Mouse (Mus musculus) heart, adult 9 months (tissue): ENCODE results near the gene Stat2.

Source experiments
- DNase-seq, 2 experiments: peaks; one replicate each; pipeline ENCODE4 v3.0.0; 2022; ENCODE audit warnings: low spot score in 2 of 2

The Stat2 gene

GRCm38 (mm10) chr10:128270287-128270841 is at the start of gene Stat2:
Stat2 (plus strand) TSS chr10:128270559.
- peak; percentile 99 for DNase-seq

DNA sequence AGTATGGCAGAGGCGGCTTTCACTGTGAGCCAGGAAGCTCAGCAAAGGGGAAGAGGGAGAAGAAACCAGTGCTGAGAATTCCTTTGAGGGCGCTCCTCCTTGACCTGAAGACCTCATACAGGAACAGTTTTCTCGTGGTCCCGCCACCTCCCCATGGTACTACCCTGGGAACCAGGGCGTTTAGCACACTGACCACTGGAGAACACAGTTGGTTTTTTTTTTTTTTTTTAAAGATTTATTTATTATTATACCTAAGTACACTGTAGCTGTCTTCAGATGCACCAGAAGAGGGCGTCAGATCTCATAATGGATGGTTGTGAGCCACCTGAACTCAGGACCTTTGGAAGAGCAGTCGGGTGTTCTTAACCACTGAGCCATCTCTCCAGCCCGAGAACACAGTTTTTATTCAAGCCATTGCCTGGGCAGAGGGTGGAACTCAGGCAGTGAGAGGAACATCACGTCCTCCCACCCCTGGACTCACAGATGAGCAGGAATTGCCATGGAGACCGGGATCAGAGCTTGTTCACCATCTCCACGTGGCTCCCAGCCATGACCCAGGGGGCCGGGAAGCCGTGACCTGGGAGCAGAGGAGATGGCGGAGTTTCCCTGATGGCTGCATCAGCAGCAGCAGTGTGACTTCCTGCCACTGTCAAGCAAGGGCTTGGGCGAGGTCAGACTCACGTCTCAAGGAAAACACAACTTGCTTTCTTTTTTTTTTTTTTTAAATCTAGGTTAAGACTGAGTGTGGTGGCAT is 48.6 kb upstream of the Stat2 start:
- no peak for DNase-seq

DNA sequence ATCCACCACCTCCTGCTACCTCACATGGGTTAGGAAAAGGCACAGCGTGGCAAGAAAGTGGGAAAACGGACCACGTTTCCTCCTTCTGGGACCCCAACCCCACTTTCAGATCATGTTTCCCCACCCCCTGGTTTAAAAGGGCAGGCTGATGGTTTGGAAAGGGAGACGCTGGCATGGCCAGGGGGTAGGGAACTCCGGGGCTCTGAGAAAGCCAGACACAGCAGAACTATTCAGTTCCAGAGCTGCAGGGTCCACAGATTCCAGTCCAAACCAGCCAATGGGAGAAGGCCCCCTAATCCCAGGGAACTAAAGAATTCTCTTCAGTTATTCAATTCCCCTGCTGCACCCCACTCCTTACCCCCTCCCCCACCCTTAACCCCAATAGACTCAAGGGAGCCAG is 45.3 kb upstream of the Stat2 start:
- DNase-seq, result no peak

- no peak for DNase-seq
Observed at GRCm38 (mm10) chr10:128225538-128225937, 44.8 kb upstream of the Stat2 start, which contains the start of gene Mip. Mip (plus strand) TSS chr10:128225838.

- no peak for DNase-seq
Observed at GRCm38 (mm10) chr10:128227592-128227991, 42.8 kb upstream of the Stat2 start.

GRCm38 (mm10) chr10:128228009-128228408 is 42.4 kb upstream of the Stat2 start:
- no peak for DNase-seq

- no peak for DNase-seq
Observed at GRCm38 (mm10) chr10:128230582-128230981, 39.8 kb upstream of the Stat2 start.

DNA sequence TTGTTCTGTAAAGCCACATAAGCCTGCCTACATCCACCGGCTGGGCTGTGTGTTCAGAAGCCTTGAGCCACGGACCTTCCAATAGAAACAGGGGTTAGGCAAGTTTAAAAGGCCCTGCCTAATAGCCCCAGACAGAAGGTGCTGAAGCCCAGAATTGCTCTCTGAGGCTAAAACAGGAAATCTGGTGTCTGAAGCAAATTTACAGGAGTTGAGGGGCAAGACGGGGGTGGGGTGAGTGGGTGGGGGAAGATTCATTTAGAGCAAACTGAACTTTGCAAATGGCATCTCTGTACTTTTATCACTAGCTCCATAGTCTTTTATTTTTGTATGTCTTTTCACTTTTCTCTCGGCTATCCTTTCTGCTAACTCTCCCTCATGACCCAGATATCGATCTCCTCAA is 39.2 kb upstream of the Stat2 start:
- no peak for DNase-seq

GRCm38 (mm10) chr10:128231697-128232419 is 38.5 kb upstream of the Stat2 start, which contains the start of gene Timeless:
Timeless (plus strand) TSS chr10:128232065.
- DNase-seq, result peak; percentile 86 to 89

DNA sequence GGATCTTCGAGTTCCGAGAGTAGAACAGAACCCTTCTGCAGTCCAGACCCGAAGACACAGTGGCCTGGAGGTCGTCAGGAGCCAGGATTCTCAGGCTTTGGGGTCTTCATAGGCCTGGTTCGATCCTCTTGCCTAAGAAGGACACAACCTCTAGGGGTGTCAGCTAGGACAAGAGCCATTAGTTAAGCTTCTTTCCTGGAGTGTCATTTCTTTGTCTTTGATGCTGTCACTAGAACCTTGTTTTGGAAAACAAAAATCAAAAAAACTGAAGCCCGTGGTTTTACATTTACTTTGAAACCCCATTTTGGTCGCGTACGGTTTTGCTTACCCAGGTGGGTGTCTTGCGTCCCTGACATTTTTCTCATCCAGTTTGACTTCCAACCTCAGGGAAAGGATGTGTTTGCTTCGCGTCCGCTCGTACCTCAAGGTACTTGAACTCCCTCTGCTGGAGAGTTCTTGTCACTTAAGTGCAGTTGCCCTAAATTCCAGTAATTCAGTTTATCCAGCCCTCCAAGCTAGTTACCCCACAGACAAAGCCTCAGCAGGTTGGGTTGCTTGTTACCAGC is 37.9 kb upstream of the Stat2 start:
- peak; percentile 57 to 70 for DNase-seq

GRCm38 (mm10) chr10:128236321-128236720 is 34.0 kb upstream of the Stat2 start:
- no peak for DNase-seq

DNA sequence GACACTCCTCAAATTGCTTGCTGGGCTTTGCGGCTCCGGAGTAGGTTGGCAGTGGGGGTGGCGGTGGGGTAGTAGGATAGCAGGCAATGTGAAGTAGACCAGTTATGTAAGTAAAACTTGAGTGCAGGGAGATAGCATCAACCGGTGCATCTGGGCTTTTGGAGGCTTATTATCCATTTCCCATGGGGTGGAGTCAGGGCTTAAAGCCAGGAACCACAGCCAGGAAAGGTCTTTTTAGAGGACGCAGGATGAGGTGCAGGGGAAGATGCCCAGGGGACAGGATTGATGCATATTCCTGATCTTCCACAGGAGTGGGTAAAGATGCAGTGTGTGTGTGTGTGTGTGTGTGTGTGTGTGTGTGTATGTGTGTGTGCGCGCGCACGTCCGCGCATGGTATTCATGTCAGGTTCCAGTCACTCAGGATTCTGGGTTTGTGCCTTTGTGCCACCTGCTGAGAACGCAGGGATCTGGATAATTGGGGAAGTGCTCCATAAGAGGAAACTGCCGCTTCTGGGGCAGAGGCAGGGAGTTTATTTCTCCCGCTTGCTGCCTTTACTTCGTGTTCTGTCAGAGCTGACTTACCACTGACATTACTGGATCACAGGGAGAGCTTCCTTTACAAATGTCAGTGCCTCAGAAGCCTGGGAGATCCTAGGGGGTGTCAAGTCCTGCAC is 32.4 kb upstream of the Stat2 start:
- DNase-seq, result peak; percentile 67 to 80

DNA sequence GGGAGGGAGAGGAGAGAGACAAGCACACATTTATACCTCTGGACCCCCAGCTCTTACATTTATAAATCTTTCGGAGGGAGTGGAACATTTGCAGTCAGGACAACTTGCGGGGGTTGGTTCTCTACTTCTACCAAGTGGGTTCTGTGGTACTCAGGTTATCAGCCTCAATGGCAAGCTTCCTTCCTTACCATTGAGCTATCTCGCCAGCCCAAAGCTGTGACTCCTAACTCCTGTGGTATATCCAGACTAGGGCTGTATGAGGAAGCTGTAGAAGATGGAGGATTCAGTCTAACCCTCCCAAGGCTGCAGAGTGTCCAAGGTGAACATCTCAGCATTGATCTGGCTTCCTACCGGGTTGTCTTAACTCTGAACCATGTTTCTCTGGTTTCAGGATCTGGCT is 31.2 kb upstream of the Stat2 start:
- DNase-seq, result no peak

- no peak for DNase-seq
Observed at GRCm38 (mm10) chr10:128240131-128240530, 30.2 kb upstream of the Stat2 start.

- DNase-seq, result peak; percentile 33 to 49
Observed at GRCm38 (mm10) chr10:128243252-128243651, 27.1 kb upstream of the Stat2 start.

- DNase-seq, result no peak
Observed at GRCm38 (mm10) chr10:128244121-128244520, 26.2 kb upstream of the Stat2 start.

- peak; percentile 83 to 85 for DNase-seq
Observed at GRCm38 (mm10) chr10:128247020-128247732, 23.2 kb upstream of the Stat2 start.

DNA sequence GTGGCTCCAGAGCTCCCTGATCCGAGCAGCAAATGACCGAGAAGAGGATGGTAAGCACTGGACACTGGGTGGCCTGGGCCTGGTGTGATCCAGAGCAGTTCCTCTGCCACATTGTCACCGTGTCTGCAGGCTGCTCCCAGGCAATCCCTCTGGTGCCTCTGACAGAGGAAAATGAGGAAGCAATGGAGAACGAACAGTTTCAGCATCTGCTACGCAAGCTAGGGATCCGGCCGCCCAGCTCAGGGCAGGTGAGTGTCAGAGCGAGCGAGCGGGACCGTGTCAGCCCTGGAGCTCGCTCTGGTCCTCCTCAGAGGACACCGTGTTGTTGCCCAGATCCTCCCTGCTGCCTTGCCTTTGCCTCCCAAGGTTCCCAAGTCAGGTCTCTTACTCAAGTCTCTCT is 19.8 kb upstream of the Stat2 start:
- no peak for DNase-seq

DNA sequence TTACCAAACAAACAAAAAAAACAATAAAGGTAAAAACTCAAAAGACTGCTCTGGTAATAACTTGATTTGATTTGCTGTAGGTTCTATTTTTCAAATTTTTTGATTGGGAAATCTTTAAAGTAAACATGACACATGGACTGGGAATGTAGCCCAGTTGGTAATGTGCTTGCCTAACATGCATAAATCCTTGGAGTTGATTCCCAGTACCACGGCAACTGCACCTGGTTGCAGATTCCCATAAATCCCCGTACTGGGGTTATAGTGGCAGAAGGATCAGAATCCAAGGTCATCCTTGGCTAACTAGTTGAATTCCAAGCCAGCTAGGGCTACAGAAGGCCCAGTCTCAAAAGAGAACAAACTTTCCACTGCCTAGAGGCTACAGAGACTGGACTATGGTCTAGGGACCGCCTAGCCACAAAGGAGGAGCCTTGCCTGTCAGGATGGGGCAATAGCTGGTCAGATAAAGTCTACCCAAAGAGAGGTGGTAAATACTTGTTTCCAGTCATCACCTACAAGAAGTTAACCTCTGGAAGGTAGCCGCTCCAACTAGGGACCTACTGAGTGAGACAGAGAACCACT is 16.6 kb upstream of the Stat2 start, which contains the start of gene Apon:
TSS of gene Apon (plus strand) at position 420 of the 579 bp plus-strand sequence.
- no peak for DNase-seq

DNA sequence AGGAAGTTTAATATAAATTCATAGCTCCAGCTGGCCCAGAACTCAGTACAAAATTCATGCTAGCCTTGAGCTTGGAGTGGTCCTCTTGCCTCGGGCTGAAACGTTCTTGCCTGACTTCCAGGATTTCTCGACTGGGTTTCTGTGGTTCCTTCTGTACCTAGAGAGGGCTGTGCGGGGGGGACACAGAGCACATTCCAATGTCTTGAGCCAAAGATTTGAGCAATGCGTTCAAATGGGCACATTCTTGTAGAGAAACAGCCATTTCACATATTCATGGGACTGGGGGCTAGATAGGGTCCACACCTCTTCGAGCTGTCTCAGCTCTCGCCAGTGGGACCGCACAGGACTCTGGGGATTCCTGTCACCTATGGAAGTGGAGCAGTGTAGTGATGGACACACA is 14.4 kb upstream of the Stat2 start:
- no peak for DNase-seq

GRCm38 (mm10) chr10:128256328-128256727 is 14.0 kb upstream of the Stat2 start:
- DNase-seq, result no peak
